Mouse (Mus musculus) G1E (cell line): ENCODE measurements around the gene Rasal1. TPM values are rescaled to one million over a fixed set of nuclear protein-coding genes. Genes with fewer than 3 reads are reported as not detected.

ENCODE experiments used
- ATAC-seq: 2 replicates; pipeline ENCODE4 v1.8.0; 2016; ENCODE audit warnings: mild to moderate bottlenecking; ENCODE audit not compliant: insufficient number of reproducible peaks, poor library complexity, low FRiP score, severe bottlenecking; ENCODE audit errors: extremely low read depth
- DNase-seq: peaks from one replicate; pipeline ENCODE4 v3.0.0; 2012; ENCODE audit warnings: low spot score
- H3K27me3 ChIP-seq: 2 replicates; pipeline ENCODE4 v1.6.1; 2012; ENCODE audit warnings: mild to moderate bottlenecking, low read length, inconsistent platforms; ENCODE audit not compliant: insufficient read depth
- H3K36me3 ChIP-seq: replicated peaks from 2 replicates; pipeline ENCODE3; 2012; ENCODE audit warnings: mild to moderate bottlenecking, inconsistent platforms
- H3K4me1 ChIP-seq: 2 replicates; pipeline ENCODE4 v1.6.1; 2012; ENCODE audit warnings: low read depth, low read length, inconsistent platforms, mixed read lengths; ENCODE audit not compliant: insufficient read depth
- H3K4me3 ChIP-seq: 2 replicates; pipeline ENCODE4 v1.5.1; 2012; ENCODE audit warnings: low read depth, mild to moderate bottlenecking, inconsistent platforms, low read length, moderate library complexity, mixed read lengths
- H3K9me3 ChIP-seq: replicated peaks from 2 replicates; pipeline ENCODE4 v1.6.1; 2012; ENCODE audit warnings: inconsistent platforms
- CTCF ChIP-seq: IDR thresholded peaks from 2 replicates; pipeline ENCODE4 v1.5.1; 2012; ENCODE audit warnings: low read depth, low read length, inconsistent platforms, mixed read lengths
- GATA1 ChIP-seq: IDR thresholded peaks from 2 replicates; pipeline ENCODE4 v1.6.1; 2012; ENCODE audit warnings: borderline replicate concordance, low read length, inconsistent platforms, mixed read lengths
- GATA2 ChIP-seq: IDR thresholded peaks from 2 replicates; pipeline ENCODE4 v1.6.1; 2012; ENCODE audit warnings: low read depth, low read length, inconsistent platforms, borderline replicate concordance
- POLR2AphosphoS5 ChIP-seq: IDR thresholded peaks from 2 replicates; pipeline ENCODE4 v1.6.1; 2012; ENCODE audit warnings: low read depth, low read length, inconsistent platforms; ENCODE audit not compliant: insufficient replicate concordance
- TAL1 ChIP-seq: conservative IDR thresholded peaks from 2 replicates; pipeline ENCODE4 v1.6.1; 2012; ENCODE audit warnings: low read depth, low read length, inconsistent platforms, mixed read lengths
- polyA plus RNA-seq: library from polyadenylated mRNA; stranded (reverse); fragments of >175 nt; gene quantifications from 2 replicates; pipeline ENCODE4 v1.2.3, GENCODE M21; 2012
- total RNA-seq, 2 experiments: library from RNA; stranded (forward) in 1 of 2; stranded (reverse) in 1 of 2; fragments of 200-1000 nt in 1 of 2; fragments of >200 nt in 1 of 2; fragmentation: Nextera tagmentation in 1 of 2; gene quantifications; 2 replicates each; pipeline ENCODE4 v1.2.3; 2014 to 2017

Gene Rasal1
- total and polyA plus RNA-seq, 3 experiments = 1.4 to 10.8 (median 5.6) TPM

DNA sequence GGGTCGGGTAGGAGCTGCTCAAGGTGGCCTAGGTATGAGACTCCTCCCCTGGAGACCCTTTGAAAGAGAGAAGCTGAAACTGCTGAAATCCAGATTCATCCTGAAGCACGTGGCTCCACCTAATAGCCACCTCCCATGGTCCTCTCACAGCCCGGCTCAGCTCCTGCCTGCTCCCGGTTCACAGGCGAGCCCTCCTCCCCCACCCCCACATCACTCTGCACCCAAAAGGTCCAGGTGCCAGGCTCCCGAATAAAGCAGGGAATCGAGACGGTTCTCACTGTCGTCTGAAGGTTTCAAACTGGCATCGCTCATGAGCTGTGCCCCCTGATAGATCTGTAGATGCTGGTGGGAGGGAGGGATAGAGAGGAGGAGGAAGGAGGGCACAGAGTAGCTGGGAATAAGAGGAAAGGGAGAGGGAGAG lies 43.4 kb upstream of the Rasal1 start:
- H3K4me3 ChIP-seq = peak overlapping the region; percentile 43; the same call in 1 of the 2 replicates
- peaks cover 56% of the 10 kb centered on the region for H3K4me1 ChIP-seq
- H3K27me3 ChIP-seq = no peaks in the 10 kb centered on the region
- no peaks in the 10 kb centered on the region for H3K9me3 ChIP-seq
- H3K36me3 ChIP-seq = peaks cover 63% of the 10 kb centered on the region
- TF ChIP-seq GATA1 (no peak), POLR2AphosphoS5 (no peak), CTCF (no peak), GATA2 (no peak), TAL1 (no peak)
- DNase-seq (no peak), ATAC-seq (no peak)

DNA sequence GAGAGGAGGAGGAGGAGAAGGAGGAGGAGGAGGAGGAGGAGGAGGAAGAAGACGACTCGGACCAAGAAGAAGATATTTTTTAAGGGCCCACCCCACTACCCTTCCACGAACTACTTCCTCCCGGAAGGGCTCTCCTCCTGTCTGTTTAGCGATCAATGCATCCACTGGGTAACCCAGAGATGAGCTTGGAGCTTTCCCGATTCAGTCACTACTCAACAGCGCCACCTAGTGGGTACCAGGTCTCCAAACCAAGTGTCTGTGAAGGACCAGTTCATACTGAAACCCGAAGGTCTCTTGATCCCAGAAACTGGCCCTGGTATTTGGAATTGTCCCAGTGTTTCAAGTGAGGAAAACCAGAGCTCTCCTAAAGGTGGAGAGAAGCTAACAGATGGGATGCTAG lies 42.9 kb upstream of the Rasal1 start:
- Histone ChIP-seq H3K4me1 (peaks cover 51% of the 10 kb centered on the region), H3K36me3 (peaks cover 64% of the 10 kb centered on the region), H3K4me3 (no peak overlapping the region; the same call in 1 of the 2 replicates), H3K9me3 (no peaks in the 10 kb centered on the region), H3K27me3 (no peaks in the 10 kb centered on the region)
- ATAC-seq (peak; percentile 55), DNase-seq (peak; percentile 79)
- TF ChIP-seq TAL1 = no peak
- TF ChIP-seq CTCF = peak; percentile 64
- no peak for TF ChIP-seq GATA2

DNA sequence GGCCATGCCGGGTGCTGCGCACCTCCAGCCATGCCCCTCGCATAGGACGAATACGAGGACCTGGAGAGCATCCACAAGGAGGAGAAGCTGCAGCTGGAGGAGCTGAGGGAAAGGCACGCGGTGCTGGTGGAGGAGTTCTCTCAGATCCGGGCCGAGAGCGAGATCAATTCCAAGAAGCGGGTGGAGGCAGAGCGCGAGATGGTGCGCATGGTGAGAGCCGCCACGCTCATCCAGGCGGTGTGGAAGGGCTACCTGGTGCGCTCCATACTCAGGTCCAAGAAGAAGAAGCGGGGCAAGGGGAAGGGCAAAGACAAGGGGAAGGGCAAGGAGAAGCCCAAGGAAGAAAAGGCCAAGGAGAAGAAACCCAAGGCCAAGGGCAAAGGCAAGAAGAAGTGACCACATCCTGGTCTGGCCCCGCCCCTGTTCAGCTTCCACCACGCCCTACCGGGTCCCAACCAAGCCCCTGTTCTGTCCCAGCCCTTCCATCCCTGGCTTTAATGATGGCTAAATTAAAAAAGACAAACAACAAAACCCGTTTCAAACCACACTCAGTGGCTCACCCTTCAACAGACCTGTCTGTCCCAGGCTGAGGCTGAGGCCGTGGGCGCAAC lies 41.9 kb upstream of the Rasal1 start:
- ATAC-seq (no peak), DNase-seq (no peak)
- H3K27me3 ChIP-seq = no peaks in the 10 kb centered on the region
- TF ChIP-seq GATA1 = no peak
- TF ChIP-seq GATA2 = no peak
- no peak for TF ChIP-seq TAL1
- TF ChIP-seq POLR2AphosphoS5 = no peak
- no peak for TF ChIP-seq CTCF
- peaks cover 69% of the 10 kb centered on the region for H3K36me3 ChIP-seq
- no peak overlapping the region; the same call in 1 of the 2 replicates for H3K4me3 ChIP-seq
- peaks cover 51% of the 10 kb centered on the region for H3K4me1 ChIP-seq
- no peaks in the 10 kb centered on the region for H3K9me3 ChIP-seq

DNA sequence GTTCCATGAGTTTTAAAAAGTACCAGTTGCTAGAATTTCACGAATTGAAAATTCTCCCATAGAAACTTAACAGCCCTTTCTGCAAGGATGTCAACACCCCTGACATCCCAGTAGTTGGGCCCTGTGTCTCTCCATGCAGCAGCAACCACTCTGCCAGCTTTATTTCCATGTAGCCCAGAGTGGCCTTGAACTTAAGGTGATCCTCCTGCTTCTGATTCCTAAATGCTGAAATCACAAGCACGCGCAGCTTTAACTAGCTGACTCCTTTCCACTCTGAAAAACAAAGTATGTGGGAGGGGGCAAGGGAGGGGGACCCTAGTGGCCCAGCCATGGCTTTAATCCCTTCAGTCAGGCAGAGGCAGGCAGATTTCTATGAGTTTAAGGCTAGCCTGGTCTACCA lies 41.3 kb upstream of the Rasal1 start:
- Histone ChIP-seq H3K27me3 (no peaks in the 10 kb centered on the region), H3K9me3 (no peaks in the 10 kb centered on the region), H3K36me3 (peaks cover 63% of the 10 kb centered on the region), H3K4me3 (no peak overlapping the region), H3K4me1 (peaks cover 51% of the 10 kb centered on the region)
- TF ChIP-seq TAL1 (no peak), GATA1 (no peak), GATA2 (no peak), POLR2AphosphoS5 (no peak), CTCF (no peak)
- ATAC-seq = no peak
- DNase-seq = no peak

DNA sequence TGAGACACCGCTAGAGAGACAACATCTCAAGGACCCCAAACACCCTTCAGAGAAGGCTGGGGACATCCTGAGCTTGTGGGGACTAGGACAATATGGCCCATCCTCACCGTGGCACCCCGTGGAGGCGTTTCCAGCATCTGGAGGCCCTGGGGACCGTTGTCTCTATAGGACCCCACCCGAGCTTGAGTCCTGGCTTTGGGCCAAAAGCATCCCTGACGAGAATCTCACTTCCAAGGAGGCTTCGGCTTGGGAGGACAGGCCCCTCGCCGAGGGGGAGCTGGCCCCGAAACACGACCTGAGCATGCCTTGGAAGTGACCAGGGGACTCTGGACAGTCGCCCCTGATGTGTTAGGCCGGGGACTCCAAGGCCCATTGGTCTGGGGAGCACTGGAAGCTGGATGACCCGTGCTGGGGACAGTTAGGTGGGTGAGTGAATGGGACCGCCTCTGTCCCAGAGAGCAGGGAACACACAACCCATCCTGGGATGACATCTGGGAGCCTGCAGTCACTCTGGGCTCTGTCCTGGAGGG lies 39.3 kb upstream of the Rasal1 start:
- no peak for ATAC-seq
- no peak for DNase-seq
- H3K27me3 ChIP-seq = no peaks in the 10 kb centered on the region
- peaks cover 53% of the 10 kb centered on the region for H3K36me3 ChIP-seq
- TF ChIP-seq CTCF = no peak
- no peak for TF ChIP-seq GATA1
- TF ChIP-seq GATA2 = no peak
- no peak for TF ChIP-seq POLR2AphosphoS5
- TF ChIP-seq TAL1 = no peak
- H3K4me1 ChIP-seq = peaks cover 58% of the 10 kb centered on the region
- H3K4me3 ChIP-seq = no peak overlapping the region
- no peaks in the 10 kb centered on the region for H3K9me3 ChIP-seq

DNA sequence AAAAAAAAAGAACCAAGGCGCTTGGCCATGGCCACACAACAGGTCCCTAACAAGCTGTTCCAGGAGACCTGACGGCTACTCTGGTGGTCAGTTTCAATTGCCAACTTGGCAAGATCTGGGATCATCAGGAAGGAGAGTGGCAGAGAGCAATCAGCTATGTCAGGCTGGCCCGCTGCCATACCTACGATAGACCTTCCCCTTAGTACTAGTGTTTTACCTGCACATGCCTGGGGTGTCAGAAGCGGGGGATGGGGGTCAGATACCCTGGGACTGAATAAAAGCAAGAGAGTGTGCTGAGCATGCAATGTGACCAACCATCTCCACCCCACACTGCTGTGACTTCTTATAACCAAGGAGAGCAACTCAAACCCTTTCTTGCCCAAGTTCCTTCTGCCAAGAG lies 37.7 kb upstream of the Rasal1 start:
- H3K27me3 ChIP-seq = no peaks in the 10 kb centered on the region
- DNase-seq (no peak), ATAC-seq (no peak)
- H3K36me3 ChIP-seq = peaks cover 65% of the 10 kb centered on the region
- TF ChIP-seq GATA1 (no peak), CTCF (no peak), GATA2 (no peak), TAL1 (no peak)
- H3K9me3 ChIP-seq = peaks cover 3% of the 10 kb centered on the region
- peak overlapping the region; percentile 85; the same call in 1 of the 2 replicates for H3K4me3 ChIP-seq
- peaks cover 55% of the 10 kb centered on the region for H3K4me1 ChIP-seq

DNA sequence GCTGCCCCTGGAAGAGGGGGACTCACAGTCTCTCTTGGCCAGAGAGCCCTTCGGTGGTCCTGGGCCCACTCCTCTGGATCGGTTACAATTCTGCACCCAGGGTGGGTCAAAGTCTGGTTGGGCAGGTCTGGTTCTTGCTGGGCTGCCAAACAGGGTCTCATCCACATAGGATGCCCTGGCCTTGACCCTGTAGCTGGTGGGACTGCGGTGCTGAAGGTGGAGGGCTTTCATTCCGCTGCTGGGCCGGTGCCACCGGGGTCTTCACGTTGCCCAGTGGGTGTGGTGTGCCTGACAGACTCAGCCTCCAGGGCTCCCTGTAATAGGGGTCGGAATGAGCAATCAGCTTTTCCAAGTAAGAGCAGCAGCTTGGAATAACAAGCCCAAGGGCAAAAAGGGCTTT lies 37.2 kb upstream of the Rasal1 start:
- Histone ChIP-seq H3K4me3 (peak overlapping the region; percentile 85), H3K36me3 (peaks cover 65% of the 10 kb centered on the region), H3K27me3 (no peaks in the 10 kb centered on the region), H3K4me1 (peaks cover 51% of the 10 kb centered on the region), H3K9me3 (peaks cover 5% of the 10 kb centered on the region)
- TF ChIP-seq GATA1 (no peak), TAL1 (no peak), POLR2AphosphoS5 (no peak), GATA2 (no peak), CTCF (no peak)
- no peak for DNase-seq
- no peak for ATAC-seq
